Mouse (Mus musculus) CD4-positive helper T cell, adult 2 months (primary cell): ENCODE results near the gene Hapln3.

ENCODE experiments used
- DNase-seq: peaks from one replicate; pipeline ENCODE4 v3.0.0-alpha.2; 2012; ENCODE audit warnings: low read depth, missing footprints, low spot score

The Hapln3 gene

DNA sequence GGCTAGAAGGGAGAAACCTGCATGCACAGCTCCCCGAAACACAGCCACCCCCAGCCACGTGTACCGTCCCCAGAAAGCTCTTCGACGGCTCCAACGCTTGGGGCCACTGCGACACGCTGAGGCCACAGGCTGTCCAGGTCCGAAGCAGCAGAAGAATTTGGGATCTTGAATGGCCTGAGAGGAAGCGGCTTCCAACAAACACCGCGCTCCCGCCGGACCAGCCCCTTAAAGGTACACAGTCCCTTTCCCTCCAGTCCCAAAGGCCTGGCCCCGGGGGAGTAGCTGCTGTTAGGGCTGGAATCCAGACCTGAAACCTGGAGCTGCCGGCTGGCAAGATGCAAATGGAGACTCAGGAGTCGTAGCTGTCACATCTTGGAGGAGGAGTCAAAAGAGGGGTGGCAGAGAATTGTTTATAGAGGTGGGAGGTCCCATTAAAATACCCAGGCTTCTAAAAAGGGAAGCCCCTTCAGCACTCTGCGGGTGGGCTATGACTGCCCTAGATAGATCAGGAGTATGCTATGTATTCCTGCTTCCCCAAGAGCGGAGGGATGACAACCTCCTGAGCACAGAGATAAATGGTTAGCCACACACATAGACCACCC is at the start of gene Hapln3:
TSS of gene Hapln3 (minus strand) at position 176 of the 602 bp plus-strand sequence.
- no peak for DNase-seq

- DNase-seq, result no peak
Measured at GRCm38 (mm10) chr7:79173800-79174199, 43.0 kb upstream of the Hapln3 start.

- DNase-seq, result no peak
Measured at GRCm38 (mm10) chr7:79171782-79172181, 41.0 kb upstream of the Hapln3 start.

GRCm38 (mm10) chr7:79167006-79167562 is 36.3 kb upstream of the Hapln3 start:
- DNase-seq, result no peak

DNA sequence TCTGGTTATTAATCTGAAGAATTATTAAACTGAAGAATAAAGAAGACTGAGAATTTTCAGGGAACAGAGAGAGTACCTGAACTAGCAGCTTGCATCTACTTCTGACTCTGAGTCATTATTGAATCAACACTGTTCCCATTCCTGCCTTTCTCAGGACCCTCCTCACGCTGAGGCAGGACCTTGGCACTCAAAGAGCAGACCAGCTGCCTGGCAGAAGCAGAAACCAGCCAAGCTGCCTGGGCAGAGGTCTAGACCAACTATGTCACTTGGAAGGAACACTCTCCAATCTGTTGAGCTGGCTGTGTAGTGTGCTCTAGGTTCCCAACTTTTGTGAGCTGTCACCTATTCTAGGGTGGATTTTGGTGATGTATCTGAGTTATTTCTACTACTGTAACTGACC is 28.6 kb upstream of the Hapln3 start:
- DNase-seq, result no peak

DNA sequence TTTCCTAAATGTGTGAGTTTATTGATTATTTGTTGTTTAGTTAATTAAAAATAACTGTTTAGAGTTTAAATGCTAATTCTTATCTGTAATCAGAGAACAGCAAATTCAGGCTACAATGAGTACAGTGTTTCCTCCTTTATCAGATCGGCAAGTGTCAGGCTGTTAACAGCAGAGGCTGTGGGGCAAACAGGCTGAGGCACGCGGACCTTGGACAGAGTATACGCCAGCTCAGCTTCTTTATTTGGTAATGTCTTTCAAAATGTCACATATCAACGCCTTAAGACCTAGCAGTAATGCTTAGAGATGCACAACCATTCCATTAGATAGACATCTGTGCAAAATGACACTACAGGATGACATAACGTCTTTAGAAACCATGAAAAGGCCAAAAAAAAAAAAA is 18.7 kb upstream of the Hapln3 start:
- DNase-seq, result no peak

DNA sequence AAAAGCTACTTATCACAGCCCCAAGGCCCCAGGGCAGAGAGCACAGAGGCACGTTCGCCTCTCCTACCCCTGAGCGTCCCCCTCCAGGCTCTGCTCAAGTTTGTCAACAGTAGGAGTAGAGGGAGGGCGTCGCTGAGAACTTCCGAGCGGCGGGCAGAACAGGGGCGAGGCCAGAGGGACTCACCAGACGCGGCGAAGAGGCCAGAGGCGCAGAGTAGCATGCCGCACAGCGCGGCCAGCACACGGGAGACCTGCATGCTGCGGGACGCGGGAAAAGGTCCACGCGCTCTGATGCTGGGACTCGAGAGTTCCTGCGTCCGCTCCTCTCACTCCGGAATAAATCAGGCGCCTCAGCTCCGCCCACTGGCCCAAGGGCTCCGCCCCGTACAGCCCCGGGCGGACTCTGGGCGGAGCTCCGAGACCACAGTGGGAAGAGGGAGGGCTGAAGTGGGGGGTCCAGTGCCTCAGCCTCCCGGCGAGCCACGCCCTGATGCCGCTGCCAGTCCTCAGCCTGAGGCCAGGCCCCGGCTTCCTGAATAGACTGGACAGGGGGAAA is 18.0 kb upstream of the Hapln3 start, which contains the start of gene Mfge8:
TSS of gene Mfge8 (minus strand) at position 350 of the 556 bp plus-strand sequence.
- peak; percentile 75 for DNase-seq

GRCm38 (mm10) chr7:79147931-79148653 is 17.3 kb upstream of the Hapln3 start:
- DNase-seq, result no peak

- DNase-seq, result no peak
Measured at GRCm38 (mm10) chr7:79147011-79147837, 16.4 kb upstream of the Hapln3 start.

DNA sequence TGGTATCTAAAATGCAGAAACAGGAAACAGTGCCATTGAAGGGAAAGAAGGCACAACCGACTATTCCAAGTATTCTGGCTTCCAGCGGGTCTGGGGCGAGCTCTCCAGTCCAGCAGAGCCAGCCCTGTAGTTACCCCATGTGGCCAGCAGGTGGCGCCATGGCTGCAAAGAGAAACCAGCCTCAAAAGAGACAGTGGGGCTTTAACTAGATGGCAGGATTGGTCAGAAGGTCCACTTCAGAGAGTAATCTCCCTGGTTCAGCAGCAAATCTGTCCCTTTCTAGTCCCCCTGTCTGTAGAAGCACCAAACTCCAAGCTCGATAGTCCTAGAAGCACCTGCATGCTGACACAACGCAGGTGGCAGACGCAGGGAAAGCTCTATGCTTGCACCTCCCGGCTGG is 10.1 kb upstream of the Hapln3 start:
- peak; percentile 50 for DNase-seq

GRCm38 (mm10) chr7:79139891-79140591 is 9.2 kb upstream of the Hapln3 start:
- DNase-seq, result no peak

GRCm38 (mm10) chr7:79139328-79139824 is 8.6 kb upstream of the Hapln3 start:
- DNase-seq, result no peak

DNA sequence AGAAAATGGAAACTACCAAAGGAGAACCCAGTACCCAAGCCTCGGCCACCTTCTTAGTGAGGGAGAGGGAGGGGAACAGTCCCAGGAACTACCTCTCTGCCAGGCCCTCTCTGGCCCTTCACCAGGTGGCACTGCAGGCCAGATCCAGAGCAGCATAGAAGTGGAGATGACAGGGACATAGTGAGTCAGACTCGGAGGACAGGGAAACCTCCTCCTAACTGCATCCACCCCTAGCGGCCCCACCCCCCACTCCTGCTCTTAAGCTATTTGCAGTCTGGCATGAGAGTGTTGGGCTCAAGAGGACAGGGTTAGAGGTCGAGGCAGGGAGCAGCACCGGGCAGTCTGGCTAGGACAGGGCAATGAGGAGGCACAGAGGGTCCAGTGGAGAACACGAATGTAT is 2.6 kb upstream of the Hapln3 start:
- no peak for DNase-seq

GRCm38 (mm10) chr7:79130385-79130784 is 433 bp downstream of the Hapln3 start:
- DNase-seq, result no peak

- DNase-seq, result no peak
Measured at GRCm38 (mm10) chr7:79129883-79130282, 935 bp downstream of the Hapln3 start.

DNA sequence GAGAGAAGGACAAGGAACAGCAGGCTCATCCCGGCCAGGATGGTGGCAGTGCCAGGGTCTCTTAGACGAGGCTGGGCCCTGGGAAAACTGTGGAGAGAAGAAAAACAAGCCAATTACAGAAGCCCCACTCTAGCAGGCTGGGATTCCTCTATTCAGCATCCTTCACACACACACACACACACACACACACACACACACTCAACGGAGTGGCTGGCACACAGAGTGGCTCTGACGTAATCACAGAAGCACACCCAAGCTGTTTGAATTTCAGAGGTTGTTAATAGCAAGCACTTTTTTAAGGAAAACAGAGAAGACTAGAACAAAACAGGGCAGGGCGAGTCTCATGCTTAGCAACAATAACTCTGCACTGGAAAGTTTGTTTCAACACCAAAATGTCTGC is 7.4 kb downstream of the Hapln3 start:
- DNase-seq, result no peak

- DNase-seq, result no peak
Measured at GRCm38 (mm10) chr7:79113848-79114247, 17.0 kb downstream of the Hapln3 start.

DNA sequence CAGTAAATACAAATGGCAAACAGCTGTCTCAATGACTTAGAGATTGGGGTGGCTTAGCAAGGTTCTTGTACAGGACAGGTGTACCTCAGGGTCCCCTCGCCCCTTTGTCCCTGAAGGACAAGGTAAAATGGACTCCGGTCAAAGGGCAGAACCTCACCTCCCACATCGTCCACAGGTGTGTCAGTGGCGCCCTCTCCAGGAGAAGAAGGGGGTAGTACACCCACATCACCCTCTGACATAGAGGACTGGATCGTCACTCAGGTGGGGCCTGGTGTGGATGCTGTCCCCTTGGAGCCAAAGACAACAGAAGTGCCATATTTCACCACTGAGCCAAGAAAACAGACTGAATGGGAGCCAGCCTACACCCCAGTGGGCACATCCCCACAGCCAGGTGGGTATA is 34.3 kb downstream of the Hapln3 start:
- DNase-seq, result no peak

DNA sequence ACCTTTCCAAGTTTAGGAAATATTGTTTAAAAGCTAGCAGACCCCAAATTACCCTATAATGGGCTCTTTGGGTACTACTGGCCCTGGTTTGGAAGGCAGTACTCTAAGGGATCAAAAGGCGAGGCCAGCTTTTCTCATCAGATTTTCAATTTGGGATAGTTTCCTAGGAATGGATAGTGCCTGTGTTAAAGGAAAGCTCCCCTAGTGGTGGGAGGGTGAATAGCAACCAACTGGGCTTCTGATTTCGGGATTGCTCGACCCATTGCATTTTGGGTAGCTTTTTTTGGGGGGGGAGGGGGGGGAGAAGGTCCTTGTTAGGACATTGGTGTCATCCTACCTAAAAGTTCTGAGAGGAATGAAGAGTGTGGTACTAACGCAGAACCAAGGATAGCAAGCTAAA is 41.7 kb downstream of the Hapln3 start:
- DNase-seq, result no peak

DNA sequence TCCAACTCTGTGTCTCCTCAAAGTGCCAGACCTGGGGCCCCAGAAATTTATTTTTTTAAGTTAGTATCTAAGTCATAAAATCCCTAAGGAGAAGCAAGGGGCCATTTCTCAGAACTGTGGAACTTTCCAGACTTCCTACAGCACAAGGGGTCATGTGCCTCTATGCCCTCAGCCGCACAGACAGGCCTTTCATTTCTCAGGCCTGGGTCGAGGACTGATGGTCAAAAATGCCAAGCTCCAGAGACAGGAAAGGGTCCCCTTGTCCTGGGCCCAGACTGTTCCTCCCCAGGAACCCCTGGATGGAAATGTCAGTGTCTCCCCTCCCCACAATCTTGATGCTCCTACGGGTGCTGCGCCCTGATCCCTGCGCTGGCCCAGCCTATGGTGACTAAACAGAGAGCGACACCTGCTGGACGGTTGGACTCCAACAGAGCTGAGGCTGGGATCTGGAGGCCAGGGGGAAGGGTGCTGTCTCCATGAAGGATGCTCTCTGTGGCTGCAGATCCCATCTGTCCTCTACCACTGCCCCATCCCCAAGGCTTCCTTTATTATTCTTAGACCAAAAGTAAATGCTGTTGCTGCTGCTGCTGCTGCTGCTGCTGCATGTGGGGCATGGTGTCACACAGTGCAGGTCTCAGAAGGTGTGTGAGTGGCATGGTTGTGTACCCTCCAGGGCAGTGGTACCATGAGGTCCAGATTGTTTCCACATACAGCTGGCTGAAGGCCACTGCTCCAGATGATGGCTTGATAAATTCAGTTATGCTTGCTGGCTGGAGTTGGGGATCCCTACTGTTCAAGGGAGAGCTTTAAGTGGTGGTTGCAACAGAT is 50.0 kb downstream of the Hapln3 start:
- DNase-seq, result peak; percentile 28
